Mouse (Mus musculus) adrenal gland, adult 8-10 months (tissue): ENCODE data around the gene Ube2o. TPM values are rescaled to one million over a fixed set of nuclear protein-coding genes. Genes with fewer than 3 reads are reported as not detected.

Source experiments
- DNase-seq: peaks from one replicate; pipeline ENCODE4 v3.0.0; 2022
- total RNA-seq, 4 experiments: library from RNA; stranded (reverse); gene quantifications; 2 replicates each; pipeline ENCODE4 v1.2.4; 2022

Gene Ube2o
- total RNA-seq, 4 experiments from 2014 or later, result 26.5 to 38.4 (median 33.9) TPM

DNA sequence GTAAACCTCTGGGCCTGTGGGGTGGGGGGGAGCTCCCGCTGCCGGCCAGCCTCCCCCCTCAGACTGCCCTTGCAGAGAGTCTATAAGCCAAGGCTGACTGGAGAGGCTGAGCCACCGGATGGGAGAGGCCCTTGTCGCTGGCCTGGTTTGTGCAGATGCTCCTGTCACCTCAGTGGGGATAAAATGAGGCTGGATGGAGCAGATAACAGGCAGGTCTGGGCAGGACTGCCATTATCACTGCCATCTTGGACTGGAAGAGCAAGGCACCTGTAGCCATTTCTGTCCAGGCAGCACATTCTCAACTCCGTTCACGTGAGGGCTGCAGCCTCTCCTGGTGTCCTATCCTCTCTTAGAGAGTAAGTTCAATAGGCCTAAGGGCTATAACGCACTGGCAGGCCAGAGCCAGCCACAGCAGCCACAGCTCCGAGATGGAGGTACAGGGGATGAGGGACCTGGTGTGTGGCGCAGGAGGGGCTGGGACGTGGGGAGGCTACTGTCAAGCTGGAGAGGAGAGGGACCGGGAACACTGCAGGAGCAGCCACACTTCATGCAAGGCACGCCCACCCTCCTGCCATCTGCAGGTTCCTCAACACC is 43.0 kb downstream of the Ube2o start:
- DNase-seq, result no peak

- DNase-seq, result no peak
Observed at GRCm38 (mm10) chr11:116537388-116537787, 43.9 kb downstream of the Ube2o start.

GRCm38 (mm10) chr11:116536685-116537084 is 44.6 kb downstream of the Ube2o start:
- DNase-seq, result no peak

DNA sequence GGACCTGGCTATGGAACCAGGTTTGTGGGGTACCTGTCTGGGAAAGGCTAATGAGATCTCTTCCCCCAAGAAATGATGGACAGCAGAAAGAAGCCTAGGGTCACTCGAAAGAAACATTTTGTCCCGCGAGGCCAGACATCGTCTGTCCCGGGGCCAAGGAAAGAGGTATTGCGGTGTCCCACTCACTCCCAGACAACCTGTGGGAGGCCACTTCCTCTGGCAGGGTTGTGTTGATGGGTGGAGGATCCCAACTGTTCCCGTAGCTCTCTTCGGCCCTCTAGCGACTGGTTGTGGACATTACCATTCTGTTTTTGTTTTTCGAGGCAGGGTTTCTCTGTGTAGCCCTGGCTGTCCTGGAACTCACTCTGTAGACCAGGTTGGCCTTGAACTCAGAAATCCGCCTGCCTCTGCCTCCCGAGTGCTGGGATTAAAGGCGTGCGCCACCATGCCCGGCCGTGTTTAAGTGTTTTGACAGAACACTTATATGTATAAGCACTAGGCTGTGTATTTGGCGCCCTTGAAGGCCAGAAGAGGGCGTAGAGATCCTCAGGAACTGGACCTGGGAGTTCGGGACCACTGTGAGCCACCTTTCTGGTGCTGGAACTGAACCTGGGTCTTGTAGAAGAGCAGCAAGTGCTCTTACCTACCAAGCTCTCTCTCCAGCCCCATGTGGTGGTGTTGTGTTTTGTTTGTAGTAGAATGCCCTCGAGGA is 46.9 kb downstream of the Ube2o start:
- DNase-seq, result peak; percentile 44

DNA sequence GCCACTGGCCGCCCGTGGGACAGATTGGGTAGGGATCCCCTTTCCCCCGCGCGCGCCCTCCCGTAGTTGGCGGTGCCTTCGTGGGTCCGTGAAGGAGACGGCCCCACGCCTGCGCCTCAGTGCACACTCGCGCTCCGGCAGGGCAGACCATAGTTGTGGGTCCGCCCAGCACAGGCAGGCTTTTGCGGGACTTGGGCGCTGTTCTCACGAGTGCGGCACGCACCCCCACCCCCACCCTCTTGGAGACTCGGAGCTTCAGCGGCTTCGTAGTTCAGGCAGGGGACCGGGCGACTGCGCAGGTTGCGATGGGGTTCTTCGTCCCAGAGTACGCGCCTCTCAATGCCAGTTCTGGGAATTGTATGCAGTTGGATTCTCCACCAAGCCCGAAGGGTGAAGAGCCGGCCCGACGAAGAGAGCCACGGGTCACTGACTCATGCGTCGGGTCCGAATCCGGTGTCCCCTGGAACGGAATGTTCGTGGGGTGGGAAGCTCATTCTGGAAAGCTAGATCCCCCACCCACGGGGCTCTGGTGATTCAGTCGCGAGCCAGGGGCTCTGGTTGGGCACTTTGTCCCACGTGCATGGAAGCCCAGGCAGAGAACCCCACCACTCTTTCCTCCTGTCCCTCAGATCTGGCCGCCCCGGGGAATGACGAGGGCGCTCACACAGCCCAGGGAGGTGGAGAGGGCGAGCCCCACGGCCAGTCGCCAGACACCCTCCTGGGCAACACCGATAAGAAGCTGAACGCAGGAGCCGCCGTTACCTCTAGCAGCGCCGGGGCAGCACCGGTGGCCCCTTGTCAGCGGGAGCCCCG is 47.7 kb downstream of the Ube2o start:
- no peak for DNase-seq

GRCm38 (mm10) chr11:116532810-116533338 is 48.4 kb downstream of the Ube2o start:
- DNase-seq, result no peak

DNA sequence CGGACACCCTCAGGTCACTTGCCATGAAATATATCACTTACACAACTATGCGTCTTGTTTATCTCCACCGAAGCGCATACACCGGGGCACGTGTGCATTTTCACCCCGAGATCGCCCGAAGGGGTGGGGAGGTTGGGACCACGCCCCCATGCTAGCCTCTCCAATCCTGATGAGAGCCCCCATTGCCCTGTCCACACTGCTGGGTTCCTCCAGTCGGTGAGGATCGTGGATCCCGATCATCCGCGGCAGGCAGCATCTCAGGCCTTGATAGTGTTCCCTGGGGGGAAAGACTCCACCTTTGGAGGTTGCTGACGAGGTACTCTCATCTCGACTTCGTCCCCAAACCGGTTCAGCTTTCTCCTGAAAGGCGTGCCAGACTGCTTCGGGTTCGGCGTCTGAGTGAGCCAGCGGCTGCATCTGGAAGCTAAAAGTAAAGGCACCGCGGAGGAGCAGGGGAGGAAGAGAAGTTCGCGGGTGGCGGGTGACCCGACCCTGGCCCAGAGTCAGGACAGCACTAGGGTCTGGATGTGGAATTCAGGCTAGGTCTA is 48.9 kb downstream of the Ube2o start:
- no peak for DNase-seq

DNA sequence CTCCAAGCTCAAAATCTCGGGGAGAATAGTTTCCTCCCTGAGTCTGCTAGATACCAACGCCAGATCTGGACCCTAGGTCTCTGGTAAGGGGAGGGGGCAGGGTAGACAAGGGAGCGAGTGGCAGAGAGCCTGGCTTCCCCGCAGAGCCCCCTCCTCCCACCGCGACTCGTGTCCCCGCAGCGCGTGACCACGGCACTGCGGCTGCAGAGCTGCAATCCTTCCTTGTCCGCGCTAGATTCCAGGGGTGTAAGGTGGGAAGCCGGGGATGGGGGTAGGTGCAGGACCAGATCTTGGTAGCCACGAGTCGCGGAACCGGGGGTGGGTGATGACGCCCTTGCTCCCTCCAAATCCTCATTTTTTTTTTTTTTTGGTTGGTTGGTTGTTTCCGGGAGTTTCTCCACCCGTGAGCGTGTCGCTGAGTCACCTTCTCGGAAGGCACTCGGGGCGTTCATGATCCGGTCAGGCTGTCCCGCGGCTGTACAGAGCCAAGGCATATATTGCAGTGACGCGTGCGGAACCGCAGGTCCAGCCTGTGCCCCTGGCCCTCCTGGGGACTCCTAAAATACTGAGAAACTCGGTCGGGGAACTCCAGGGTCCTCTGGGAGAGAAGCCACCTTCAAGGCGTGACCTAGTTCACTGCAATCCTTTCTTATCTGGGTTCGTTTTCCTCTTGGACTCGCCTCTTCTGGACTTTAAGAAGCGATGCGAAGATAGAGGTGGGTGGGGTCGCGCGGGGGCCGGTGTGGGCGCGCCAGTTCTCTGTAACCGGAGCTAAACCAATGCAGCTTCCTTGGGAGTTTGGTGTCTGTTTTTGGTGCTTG is 49.7 kb downstream of the Ube2o start:
- DNase-seq, result no peak

DNA sequence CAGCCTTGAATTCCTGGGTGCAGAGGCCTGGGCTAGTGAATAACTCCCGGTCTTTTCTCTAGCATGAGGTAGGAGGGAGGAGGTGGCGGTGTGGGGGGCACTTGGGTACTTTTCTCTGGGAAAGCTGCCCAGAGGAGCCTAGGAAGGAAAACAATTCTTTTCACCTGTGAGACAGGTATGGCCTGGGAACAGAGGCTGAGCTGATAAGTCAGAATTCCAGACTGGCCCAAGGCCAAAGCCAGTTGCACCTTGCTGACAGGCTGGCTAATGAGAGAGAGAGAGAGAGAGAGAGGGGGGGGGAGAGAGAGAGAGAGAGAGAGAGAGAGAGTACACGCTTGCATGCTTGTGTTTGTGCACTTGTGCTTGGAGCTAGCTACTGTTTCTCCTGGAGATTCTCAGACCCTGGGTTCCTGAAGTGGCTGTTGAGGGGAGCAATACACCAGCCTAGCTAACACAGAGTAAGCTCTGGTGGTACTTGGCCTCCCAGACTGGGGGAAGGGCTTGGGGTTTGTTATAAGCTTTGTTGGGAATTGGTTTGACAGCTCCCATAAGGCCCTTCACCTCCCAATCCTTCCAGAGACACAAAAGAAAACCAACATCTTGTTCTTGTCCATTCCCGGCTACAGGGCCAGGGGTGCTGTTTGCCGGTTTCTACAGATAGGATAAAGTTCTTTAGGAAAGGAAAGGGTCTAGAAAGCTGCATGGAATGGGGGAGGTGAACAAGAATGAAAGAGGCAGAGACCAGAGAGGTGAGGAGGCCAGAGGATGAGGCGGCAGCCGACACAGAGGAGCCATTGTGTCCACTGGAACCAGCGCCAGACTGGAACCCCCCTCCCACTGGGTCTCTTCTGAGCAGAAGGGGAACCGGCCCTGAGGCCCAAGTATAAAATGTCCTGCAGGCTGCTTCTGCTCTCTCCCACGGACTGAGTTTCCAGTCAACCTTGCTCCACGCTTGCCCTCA is 50.8 kb downstream of the Ube2o start, which contains the start of gene Sphk1:
Gene Sphk1, plus strand, starts transcription at position 739 of the 961 bp plus-strand sequence.
- no peak for DNase-seq

DNA sequence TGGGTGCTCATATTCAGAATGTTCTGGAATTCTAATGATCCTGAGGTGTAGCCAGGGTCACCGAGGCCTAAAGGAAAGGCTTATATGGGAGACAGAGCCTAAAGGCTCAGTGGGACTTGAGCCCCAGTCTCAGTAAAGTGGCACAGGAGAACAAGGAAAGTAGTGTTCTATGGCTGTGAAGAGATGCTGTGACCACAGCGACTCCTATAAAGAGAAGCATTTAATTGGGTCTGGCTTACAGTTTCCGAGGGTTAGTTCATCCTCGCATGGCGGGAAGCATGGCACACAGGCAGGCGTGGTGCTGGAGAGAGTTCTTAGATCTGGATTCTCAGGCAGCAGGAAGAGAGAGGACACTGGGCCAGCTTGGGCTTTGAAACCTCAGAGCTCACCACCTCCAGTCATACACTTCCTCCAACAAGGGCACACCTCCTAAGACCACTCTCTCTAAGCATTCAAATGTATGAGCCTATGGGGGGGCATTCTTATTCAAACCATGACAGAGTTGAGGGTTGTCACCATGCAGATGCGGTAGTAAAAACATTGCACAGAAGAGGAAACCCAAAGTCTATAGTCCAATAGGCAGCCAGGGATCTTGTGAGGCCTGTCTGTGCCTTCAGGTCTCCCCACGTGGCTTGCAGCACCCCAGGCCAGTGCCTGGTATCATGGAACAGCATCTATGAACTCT is 52.5 kb downstream of the Ube2o start:
- no peak for DNase-seq

GRCm38 (mm10) chr11:116523699-116524189 is 57.5 kb downstream of the Ube2o start:
- no peak for DNase-seq

- peak; percentile 43 for DNase-seq
Observed at GRCm38 (mm10) chr11:116522886-116523698, 58.2 kb downstream of the Ube2o start.

DNA sequence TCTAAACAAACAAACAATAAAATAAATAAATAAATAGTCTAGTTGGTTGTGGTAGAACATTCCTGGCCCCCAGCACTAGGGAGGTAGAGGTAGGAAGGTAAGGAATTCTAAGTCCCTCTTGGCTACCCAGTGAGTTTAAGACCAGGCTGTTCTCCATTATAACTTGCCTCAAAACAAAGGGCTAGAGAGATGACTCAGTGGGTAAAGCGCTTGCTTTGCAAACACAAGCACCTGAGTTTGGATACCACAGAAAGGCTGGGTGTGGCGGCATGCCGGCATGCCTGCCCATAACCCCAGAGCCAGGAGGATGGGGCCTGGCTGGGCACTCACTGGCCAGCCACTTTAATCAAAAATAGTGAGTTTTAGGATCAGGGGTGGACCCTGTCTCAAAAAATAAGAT is 59.2 kb downstream of the Ube2o start:
- no peak for DNase-seq

- DNase-seq, result no peak
Observed at GRCm38 (mm10) chr11:116521143-116521542, 60.1 kb downstream of the Ube2o start.

DNA sequence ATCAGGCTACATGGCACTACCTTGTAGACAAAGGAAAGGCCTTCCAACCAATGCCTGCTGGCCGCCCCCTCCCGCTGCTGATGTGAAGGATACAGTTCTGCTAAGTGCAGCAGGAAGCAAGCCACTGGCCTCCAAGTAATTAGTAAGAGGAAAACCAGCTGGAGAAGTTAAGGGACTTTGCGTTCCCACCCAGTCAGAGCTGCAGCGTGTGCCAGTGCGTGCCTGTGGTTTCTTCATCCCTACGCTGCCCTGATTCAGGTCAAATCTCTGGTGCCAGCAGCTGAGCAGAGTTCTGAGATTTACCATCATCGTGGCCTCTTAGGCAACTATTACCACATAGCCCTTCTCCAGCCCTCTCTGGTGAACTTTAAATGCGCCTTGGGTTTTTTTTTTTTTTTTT is 62.8 kb downstream of the Ube2o start:
- DNase-seq, result no peak

- DNase-seq, result no peak
Observed at GRCm38 (mm10) chr11:116515330-116516020, 65.8 kb downstream of the Ube2o start.

DNA sequence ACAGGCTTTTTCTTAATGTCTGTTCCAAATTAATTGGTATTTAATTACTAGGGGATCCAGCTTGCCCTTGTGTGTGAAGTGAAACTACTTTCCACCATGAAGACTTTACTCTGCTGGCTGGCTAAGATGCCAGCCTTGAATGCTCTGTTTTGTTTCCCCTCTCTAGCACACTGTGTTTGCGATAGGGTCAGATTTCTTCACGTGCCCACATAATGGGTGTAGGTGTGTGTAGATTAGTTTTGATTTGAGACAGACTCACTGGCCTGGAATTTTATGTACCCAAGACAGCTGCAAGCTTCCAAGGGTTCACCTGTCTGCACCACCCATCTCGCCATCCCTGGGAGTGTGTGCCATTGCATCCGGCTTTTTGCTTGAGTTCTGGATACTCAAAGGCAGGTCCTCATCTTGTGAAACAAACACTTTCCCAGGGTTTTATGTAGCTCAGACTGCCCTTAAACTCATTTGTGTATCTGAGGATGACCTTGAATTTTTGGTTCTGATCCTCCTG is 67.7 kb downstream of the Ube2o start:
- no peak for DNase-seq

- no peak for DNase-seq
Observed at GRCm38 (mm10) chr11:116512987-116513386, 68.3 kb downstream of the Ube2o start.
